Mouse (Mus musculus) ES-Bruce4 (cell line): ENCODE measurements at regions not wholly inside any gene's neighbourhood (a gene's known extent, or its start where the extent isn't known, plus 50 kb on each side); places are given as distances from the start of the nearest gene placed in this dataset.

ENCODE experiments used
- H3K27ac ChIP-seq: 2 replicates; pipeline ENCODE4 v1.5.1; 2012; ENCODE audit warnings: low read length, inconsistent platforms; ENCODE audit not compliant: insufficient read depth
- H3K27me3 ChIP-seq: 2 replicates; pipeline ENCODE4 v1.6.1; 2012; ENCODE audit warnings: mild to moderate bottlenecking, low read length, inconsistent platforms; ENCODE audit not compliant: control insufficient read depth, poor library complexity, insufficient read depth, severe bottlenecking
- H3K36me3 ChIP-seq: 2 replicates; pipeline ENCODE4 v1.6.1; 2012; ENCODE audit warnings: inconsistent platforms, mild to moderate bottlenecking, low read length, moderate library complexity; ENCODE audit not compliant: control insufficient read depth, poor library complexity, insufficient read depth, severe bottlenecking
- H3K4me1 ChIP-seq: one replicate; pipeline ENCODE4 v1.8.1; 2011; ENCODE audit warnings: low read length; ENCODE audit not compliant: control insufficient read depth, insufficient read depth
- H3K4me3 ChIP-seq: 2 replicates; pipeline ENCODE4 v1.5.1; 2011; ENCODE audit warnings: low read depth, mild to moderate bottlenecking, low read length
- H3K9ac ChIP-seq: 2 replicates; pipeline ENCODE4 v1.6.1; 2012; ENCODE audit warnings: low read depth, mild to moderate bottlenecking, inconsistent platforms; ENCODE audit not compliant: poor library complexity, severe bottlenecking
- H3K9me3 ChIP-seq: replicated peaks from 2 replicates; pipeline ENCODE4 v1.6.1; 2012; ENCODE audit warnings: mild to moderate bottlenecking, low read length, inconsistent platforms; ENCODE audit not compliant: control insufficient read depth, poor library complexity, insufficient read depth, severe bottlenecking
- CTCF ChIP-seq: IDR thresholded peaks from one replicate; pipeline ENCODE4 v1.8.1; 2011; ENCODE audit warnings: low read depth, low read length
- EP300 ChIP-seq: IDR thresholded peaks from 2 replicates; pipeline ENCODE4 v1.6.1; 2011; ENCODE audit warnings: low read depth, low read length; ENCODE audit not compliant: insufficient read depth
- POLR2A ChIP-seq: IDR thresholded peaks from one replicate; pipeline ENCODE4 v1.8.1; 2011; ENCODE audit warnings: low read length; ENCODE audit not compliant: insufficient read depth

GRCm38 (mm10) chr9:23151953-23152490 lies 70.9 kb upstream of the Bmper start:
- no peak for TF ChIP-seq POLR2A
- TF ChIP-seq EP300 = no peak
- no peak for TF ChIP-seq CTCF

GRCm38 (mm10) chr9:23156820-23157570 lies 65.9 kb upstream of the Bmper start:
- Histone ChIP-seq H3K9me3 (no peaks in the 10 kb centered on the region), H3K9ac (no peak overlapping the region), H3K4me1 (no peaks in the 10 kb centered on the region), H3K36me3 (no peaks in the 10 kb centered on the region), H3K27ac (no peak overlapping the region), H3K27me3 (no peaks in the 10 kb centered on the region), H3K4me3 (no peak overlapping the region)
- TF ChIP-seq EP300 (no peak), CTCF (no peak), POLR2A (no peak)

More at GRCm38 (mm10) chr9:23151953-23152490, 70.9 kb upstream of the Bmper start:
- Histone ChIP-seq H3K27me3 (no peaks in the 10 kb centered on the region), H3K27ac (no peak overlapping the region), H3K36me3 (no peaks in the 10 kb centered on the region), H3K4me3 (no peak overlapping the region), H3K9ac (no peak overlapping the region), H3K4me1 (no peaks in the 10 kb centered on the region), H3K9me3 (no peaks in the 10 kb centered on the region)

DNA sequence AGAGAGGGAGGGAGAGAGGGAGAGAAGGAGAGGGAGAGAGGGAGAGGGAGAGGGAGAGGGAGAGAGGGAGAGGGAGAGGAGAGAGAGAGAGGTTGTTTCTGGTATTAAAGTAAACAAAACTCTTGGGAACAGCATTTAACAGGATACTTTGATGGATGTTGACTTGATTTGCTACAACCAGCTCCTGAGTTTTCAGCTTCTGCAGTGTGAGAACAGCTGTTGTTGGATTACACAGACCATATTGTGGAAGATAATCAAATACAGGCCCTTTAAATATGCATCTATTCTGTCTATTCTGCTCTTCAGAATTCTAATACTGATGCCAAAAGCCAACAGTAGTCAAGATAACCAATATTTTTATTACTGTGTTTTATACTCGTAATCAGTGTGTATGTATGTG lies 64.4 kb upstream of the Bmper start:
- Histone ChIP-seq H3K9me3 (no peaks in the 10 kb centered on the region), H3K4me3 (no peak overlapping the region), H3K27me3 (no peaks in the 10 kb centered on the region), H3K9ac (no peak overlapping the region), H3K27ac (no peak overlapping the region), H3K36me3 (no peaks in the 10 kb centered on the region), H3K4me1 (no peaks in the 10 kb centered on the region)
- TF ChIP-seq EP300 (no peak), POLR2A (no peak), CTCF (no peak)

DNA sequence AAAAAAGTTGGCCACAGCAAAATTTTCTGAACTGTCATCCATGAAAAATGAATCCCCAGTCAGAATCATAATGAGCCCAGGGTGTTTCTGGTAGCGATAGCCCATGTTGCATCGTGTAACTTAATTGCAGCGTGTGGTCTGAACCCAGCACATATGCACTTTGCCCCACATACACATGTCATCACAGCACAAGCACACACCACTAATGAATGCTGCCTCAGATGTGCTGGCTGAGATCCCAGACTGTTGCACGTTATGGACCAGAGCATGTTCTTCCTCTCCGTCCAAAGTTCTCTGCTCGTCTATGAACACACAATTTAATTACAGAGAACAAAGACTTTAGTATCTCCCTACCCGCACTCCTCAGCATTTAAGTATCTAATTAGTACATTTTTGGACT lies 61.5 kb upstream of the Bmper start:
- Histone ChIP-seq H3K27me3 (no peaks in the 10 kb centered on the region), H3K36me3 (no peaks in the 10 kb centered on the region), H3K4me1 (no peaks in the 10 kb centered on the region), H3K27ac (no peak overlapping the region), H3K9ac (no peak overlapping the region), H3K4me3 (no peak overlapping the region), H3K9me3 (no peaks in the 10 kb centered on the region)
- TF ChIP-seq POLR2A (no peak), CTCF (no peak), EP300 (no peak)

DNA sequence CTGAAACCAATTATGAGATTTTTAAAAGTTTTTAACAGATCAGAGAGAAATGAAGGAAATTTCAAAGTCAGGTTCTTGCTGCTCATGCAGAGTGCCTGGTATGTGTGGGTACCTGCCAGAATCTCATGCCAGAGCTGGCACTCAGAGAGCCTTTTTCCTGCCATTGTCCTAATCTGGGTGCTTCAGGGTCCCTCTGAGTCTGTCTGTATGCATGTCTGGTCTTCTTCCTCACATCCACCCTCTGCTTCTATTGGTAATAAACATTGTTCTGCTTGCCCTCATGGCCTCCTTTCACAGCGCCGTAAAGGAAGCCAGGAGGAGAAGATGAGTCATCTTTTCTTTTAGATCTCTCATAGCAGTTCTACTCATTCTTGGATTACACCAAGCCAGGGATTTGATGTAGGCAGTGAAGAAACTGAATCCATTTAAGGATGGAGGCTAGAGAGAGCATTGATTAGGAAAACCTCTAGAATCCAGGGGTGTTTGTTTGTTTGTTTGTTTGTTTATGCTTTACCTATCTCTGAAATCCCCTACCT lies 55.8 kb upstream of the Bmper start:
- no peak overlapping the region for H3K4me3 ChIP-seq
- H3K9ac ChIP-seq = no peak overlapping the region
- no peaks in the 10 kb centered on the region for H3K9me3 ChIP-seq
- TF ChIP-seq POLR2A = no peak
- no peak for TF ChIP-seq EP300
- TF ChIP-seq CTCF = no peak
- no peaks in the 10 kb centered on the region for H3K36me3 ChIP-seq
- no peaks in the 10 kb centered on the region for H3K27me3 ChIP-seq
- no peaks in the 10 kb centered on the region for H3K4me1 ChIP-seq
- H3K27ac ChIP-seq = no peak overlapping the region

- Histone ChIP-seq H3K36me3 (no peaks in the 10 kb centered on the region), H3K4me1 (no peaks in the 10 kb centered on the region), H3K9ac (no peak overlapping the region), H3K27me3 (no peaks in the 10 kb centered on the region), H3K4me3 (no peak overlapping the region), H3K27ac (no peak overlapping the region), H3K9me3 (no peaks in the 10 kb centered on the region)
- TF ChIP-seq POLR2A (no peak), CTCF (no peak), EP300 (no peak)
Measured at GRCm38 (mm10) chr9:23167716-23168115, 55.2 kb upstream of the Bmper start.
